Mouse (Mus musculus) B cell, adult 2 months (primary cell): ENCODE measurements around the gene Klf4.

ENCODE experiments used
- DNase-seq, 2 experiments: peaks; one replicate each; pipeline ENCODE4 v3.0.0; 2022

The Klf4 gene

GRCm38 (mm10) chr4:55523921-55524320, 8.3 kb downstream of the Klf4 start:
- no peak for DNase-seq

GRCm38 (mm10) chr4:55517438-55517837, 14.8 kb downstream of the Klf4 start:
- DNase-seq = no peak

GRCm38 (mm10) chr4:55516048-55516447, 16.2 kb downstream of the Klf4 start:
- no peak for DNase-seq

- DNase-seq = peak; percentile 75 to 79
Measured at GRCm38 (mm10) chr4:55514733-55515176, 17.5 kb downstream of the Klf4 start.

GRCm38 (mm10) chr4:55513615-55514279, 18.5 kb downstream of the Klf4 start:
- DNase-seq = no peak

- DNase-seq = no peak
Measured at GRCm38 (mm10) chr4:55511389-55511788, 20.9 kb downstream of the Klf4 start.

- DNase-seq = no peak
Measured at GRCm38 (mm10) chr4:55508712-55509111, 23.6 kb downstream of the Klf4 start.

- DNase-seq = no peak
Measured at GRCm38 (mm10) chr4:55498621-55499020, 33.6 kb downstream of the Klf4 start.

GRCm38 (mm10) chr4:55496416-55496815, 35.9 kb downstream of the Klf4 start:
- DNase-seq = no peak

- no peak for DNase-seq
Measured at GRCm38 (mm10) chr4:55493261-55493660, 39.0 kb downstream of the Klf4 start.

- DNase-seq = no peak
Measured at GRCm38 (mm10) chr4:55489328-55489727, 42.9 kb downstream of the Klf4 start.

- no peak for DNase-seq
Measured at GRCm38 (mm10) chr4:55488604-55489003, 43.7 kb downstream of the Klf4 start.

- peak; percentile 78 to 79 for DNase-seq
Measured at GRCm38 (mm10) chr4:55480322-55480767, 51.9 kb downstream of the Klf4 start.

- no peak for DNase-seq
Measured at GRCm38 (mm10) chr4:55478333-55478732, 53.9 kb downstream of the Klf4 start.

GRCm38 (mm10) chr4:55477933-55478332, 54.3 kb downstream of the Klf4 start:
- DNase-seq = peak; percentile 14 to 16

- DNase-seq = no peak
Measured at GRCm38 (mm10) chr4:55477210-55477759, 55.0 kb downstream of the Klf4 start.
